Mouse (Mus musculus): Measurements from ENCODE around the gene Klk9. TPM values are rescaled to one million over a fixed set of nuclear protein-coding genes. Genes with fewer than 3 reads are reported as not detected.

Gene Klk9
- polyA plus RNA-seq, 1 experiment from 2014 or later, result 0.08 TPM

DNA sequence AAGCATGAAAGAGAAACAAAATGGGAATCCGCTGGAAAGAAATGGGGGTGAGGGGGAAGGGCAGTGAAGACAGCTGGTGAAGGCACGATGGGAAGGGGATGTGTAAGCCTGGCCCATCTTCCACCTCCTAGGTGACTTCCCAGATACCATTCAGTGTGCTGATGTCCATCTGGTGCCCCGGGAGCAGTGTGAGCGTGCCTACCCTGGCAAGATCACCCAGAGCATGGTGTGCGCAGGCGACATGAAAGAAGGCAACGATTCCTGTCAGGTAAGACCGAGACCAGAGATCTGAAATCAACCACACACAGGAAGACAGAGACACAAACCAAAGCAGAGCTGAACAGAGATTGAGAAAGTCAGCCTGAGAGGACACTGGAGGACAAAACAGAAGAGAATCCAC is 37.3 kb downstream of the Klk9 start:
- no peak for TF ChIP-seq CTCF (IDR thresholded peaks at IDR 0.05; ENCODE audit: low read depth)
- ATAC-seq (replicated peaks; ENCODE audit: low FRiP score, low read depth) (no peak), DNase-seq (ENCODE audit: low spot score) (no peak)
- H3K9me3 ChIP-seq (replicated peaks; ENCODE audit: low read length), result no peaks in the 10 kb centered on the region
- no peaks in the 10 kb centered on the region for H3K36me3 ChIP-seq (ENCODE audit: insufficient read depth, low read length)
- H3K4me2 ChIP-seq (ENCODE audit: low read length), result no peak overlapping the region
- H3K4me1 ChIP-seq (replicated peaks; ENCODE audit: insufficient read depth, low read length), result no peaks in the 10 kb centered on the region
- WGBS, result 88% methylated on average over 8 of the region's 8 CpGs
- H3K27me3 ChIP-seq (ENCODE audit: insufficient read depth, low read length), result no peaks in the 10 kb centered on the region
- no peak overlapping the region for H3K27ac ChIP-seq
- H3K4me3 ChIP-seq (replicated peaks; ENCODE audit: low read depth, low read length), result no peak overlapping the region
- no peak overlapping the region for H3K9ac ChIP-seq (ENCODE audit: low read depth, low read length)

DNA sequence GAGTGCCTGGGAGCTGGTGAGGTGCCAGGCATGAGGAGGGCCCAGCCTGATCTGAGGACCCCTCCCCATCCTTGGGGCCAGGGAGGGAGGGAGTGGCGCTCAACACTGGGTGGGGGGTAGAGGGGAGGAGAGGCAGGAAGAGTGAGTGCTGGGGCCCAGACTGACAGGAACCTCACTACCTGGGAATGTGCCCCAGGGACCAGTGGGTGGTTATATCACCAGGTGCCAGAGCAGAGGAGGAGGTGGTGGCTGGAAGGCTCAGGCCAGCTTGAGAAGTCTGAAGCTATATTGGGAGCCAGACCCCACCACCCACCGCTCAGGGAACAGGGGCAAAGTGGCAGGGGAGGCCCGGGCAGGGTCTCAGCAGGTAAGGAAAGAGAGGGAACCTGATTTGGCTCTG is 50.0 kb downstream of the Klk9 start, which contains the start of gene Klk5:
TSS of gene Klk5 (plus strand) at position 271 of the 400 bp plus-strand sequence.
- no peak for TF ChIP-seq CTCF (IDR thresholded peaks at IDR 0.05; ENCODE audit: low read depth)

GRCm38 (mm10) chr7:43843801-43844200 is 52.1 kb downstream of the Klk9 start:
- Histone ChIP-seq H3K9ac (ENCODE audit: low read depth, low read length) (no peak overlapping the region), H3K27ac (no peak overlapping the region), H3K27me3 (ENCODE audit: insufficient read depth, low read length) (no peaks in the 10 kb centered on the region), H3K4me1 (replicated peaks; ENCODE audit: insufficient read depth, low read length) (no peaks in the 10 kb centered on the region), H3K4me3 (replicated peaks; ENCODE audit: low read depth, low read length) (no peak overlapping the region), H3K4me2 (ENCODE audit: low read length) (no peak overlapping the region), H3K9me3 (replicated peaks; ENCODE audit: low read length) (no peaks in the 10 kb centered on the region), H3K36me3 (ENCODE audit: insufficient read depth, low read length) (no peaks in the 10 kb centered on the region)
- DNase-seq (ENCODE audit: low spot score) (no peak), ATAC-seq (replicated peaks; ENCODE audit: low FRiP score, low read depth) (no peak)
- no peak for TF ChIP-seq CTCF (IDR thresholded peaks at IDR 0.05; ENCODE audit: low read depth)
- 89% methylated on average over 4 of the region's 4 CpGs for WGBS

More for the DNA sequence above, 50.0 kb downstream of the Klk9 start, which contains the start of gene Klk5:
- Histone ChIP-seq H3K9me3 (replicated peaks; ENCODE audit: low read length) (no peaks in the 10 kb centered on the region), H3K9ac (ENCODE audit: low read depth, low read length) (no peak within 1 kb of the TSS), H3K4me2 (ENCODE audit: low read length) (no peak within 1 kb of the TSS), H3K4me3 (replicated peaks; ENCODE audit: low read depth, low read length) (no peak within 1 kb of the TSS), H3K27ac (no peak within 1 kb of the TSS), H3K27me3 (ENCODE audit: insufficient read depth, low read length) (no peaks in the 10 kb centered on the region), H3K4me1 (replicated peaks; ENCODE audit: insufficient read depth, low read length) (no peaks in the 10 kb centered on the region), H3K36me3 (ENCODE audit: insufficient read depth, low read length) (no peaks in the 10 kb centered on the region)
- no peak for DNase-seq (ENCODE audit: low spot score)
- ATAC-seq (replicated peaks; ENCODE audit: low FRiP score, low read depth), result no peak
- 54% methylated on average over 3 of the region's 3 CpGs for WGBS

Other genes starting within 250 kb of the Klk9 start
- 0.75 and 1.2 TPM in 2 replicates for gene Cd33, start 247.5 kb upstream of the Klk9 start, polyA plus RNA-seq (2015; fragmentation: Nextera tagmentation; extraction: Ambion mirVana)
- gene Zfp658, start 229.6 kb upstream of the Klk9 start, polyA plus RNA-seq (2015; fragmentation: Nextera tagmentation; extraction: Ambion mirVana), result 1.8 and 2.1 TPM in 2 replicates
- gene Zfp719, start 212.3 kb upstream of the Klk9 start, polyA plus RNA-seq (2015; fragmentation: Nextera tagmentation; extraction: Ambion mirVana), result 7.8 and 9.3 TPM in 2 replicates
- gene Zfp819, start 184.7 kb upstream of the Klk9 start, polyA plus RNA-seq (2015; fragmentation: Nextera tagmentation; extraction: Ambion mirVana), result 0.08 TPM in 1 of 2 replicates, not detected in the other
- not detected in 2 replicates for gene Ceacam18, start 157.2 kb upstream of the Klk9 start, polyA plus RNA-seq (2015; fragmentation: Nextera tagmentation; extraction: Ambion mirVana)
- 0.59 and 0.68 TPM in 2 replicates for gene Siglece, start 131.7 kb upstream of the Klk9 start, polyA plus RNA-seq (2015; fragmentation: Nextera tagmentation; extraction: Ambion mirVana)
- 12.5 and 13.5 TPM in 2 replicates for gene Ctu1, start 119.9 kb upstream of the Klk9 start, polyA plus RNA-seq (2015; fragmentation: Nextera tagmentation; extraction: Ambion mirVana)
- gene Klk14, start 101.5 kb upstream of the Klk9 start, polyA plus RNA-seq (2015; fragmentation: Nextera tagmentation; extraction: Ambion mirVana), result not detected in 2 replicates
- 0.14 and 0.17 TPM in 2 replicates for gene Klk13, start 79.3 kb upstream of the Klk9 start, polyA plus RNA-seq (2015; fragmentation: Nextera tagmentation; extraction: Ambion mirVana)
- not detected in 2 replicates for gene Klk12, start 23.0 kb upstream of the Klk9 start, polyA plus RNA-seq (2015; fragmentation: Nextera tagmentation; extraction: Ambion mirVana)
- 0.18 TPM in 1 of 2 replicates, not detected in the other for gene Klk11, start 17.3 kb upstream of the Klk9 start, polyA plus RNA-seq (2015; fragmentation: Nextera tagmentation; extraction: Ambion mirVana)
- gene Klk10, start 10.9 kb upstream of the Klk9 start, polyA plus RNA-seq (2015; fragmentation: Nextera tagmentation; extraction: Ambion mirVana), result 0.46 and 0.51 TPM in 2 replicates
- gene Klk8, start 5.7 kb downstream of the Klk9 start, polyA plus RNA-seq (2015; fragmentation: Nextera tagmentation; extraction: Ambion mirVana), result 23.1 and 26.8 TPM in 2 replicates
- gene Klk7, start 19.4 kb downstream of the Klk9 start, polyA plus RNA-seq (2015; fragmentation: Nextera tagmentation; extraction: Ambion mirVana), result 0.14 TPM in 1 of 2 replicates, not detected in the other
- not detected in 2 replicates for gene Klk6, start 32.6 kb downstream of the Klk9 start, polyA plus RNA-seq (2015; fragmentation: Nextera tagmentation; extraction: Ambion mirVana)
- gene Klk5, start 50.1 kb downstream of the Klk9 start, polyA plus RNA-seq (2015; fragmentation: Nextera tagmentation; extraction: Ambion mirVana), result not detected in 2 replicates
- not detected in 2 replicates for gene Klk4, start 89.3 kb downstream of the Klk9 start, polyA plus RNA-seq (2015; fragmentation: Nextera tagmentation; extraction: Ambion mirVana)
- not detected in 2 replicates for gene Klk15, start 141.8 kb downstream of the Klk9 start, polyA plus RNA-seq (2015; fragmentation: Nextera tagmentation; extraction: Ambion mirVana)
- gene Klk1b8, start 158.8 kb downstream of the Klk9 start, polyA plus RNA-seq (2015; fragmentation: Nextera tagmentation; extraction: Ambion mirVana), result 0.18 and 0.75 TPM in 2 replicates
- gene Klk1b1, start 174.9 kb downstream of the Klk9 start, polyA plus RNA-seq (2015; fragmentation: Nextera tagmentation; extraction: Ambion mirVana), result not detected in 2 replicates
- gene Klk1b9, start 184.2 kb downstream of the Klk9 start, polyA plus RNA-seq (2015; fragmentation: Nextera tagmentation; extraction: Ambion mirVana), result 0.39 and 0.47 TPM in 2 replicates
- 0.22 TPM in 2 replicates for gene Klk1b11, start 204.0 kb downstream of the Klk9 start, polyA plus RNA-seq (2015; fragmentation: Nextera tagmentation; extraction: Ambion mirVana)
- gene Klk1b26, start 220.3 kb downstream of the Klk9 start, polyA plus RNA-seq (2015; fragmentation: Nextera tagmentation; extraction: Ambion mirVana), result not detected in 2 replicates